14 mouse cellular contexts compared by ENCODE assay signal in the genomic region with DNA sequence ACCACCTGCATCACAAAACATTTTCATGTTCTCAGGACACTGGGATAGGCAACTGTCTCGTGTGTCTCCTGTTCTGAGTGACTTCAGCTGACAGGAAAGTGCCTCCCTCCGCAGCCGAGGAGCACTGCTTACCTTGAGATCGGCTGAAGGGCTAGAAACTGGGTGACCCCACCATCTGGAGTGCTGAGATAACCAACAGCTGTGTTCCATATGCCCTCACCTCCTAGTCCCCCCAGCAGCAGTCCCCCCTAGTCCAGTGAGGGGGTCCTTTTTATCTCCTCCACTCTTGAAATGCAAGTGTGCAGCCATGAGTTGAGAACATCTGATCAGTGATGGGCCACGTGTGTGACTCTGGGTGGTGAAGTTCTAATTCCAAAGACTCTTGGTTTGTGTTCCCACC.
"Had no signal": no experiment of that assay in that cellular context is flagged by ENCODE, and none has a peak within 500 bp of the region (broad histone marks: within the 10 kb centered on the region; RNA-seq: fewer than 3 reads in every experiment).

No protein-coding gene starts in this region.

- H3K27me3 ChIP-seq: lung, embryonic 15.5 days had no signal

- H3K4me2 ChIP-seq: lung, embryonic 15.5 days had no signal

- H3K27ac ChIP-seq: kidney, postnatal 0 days; left cerebral cortex, adult 2 months; lung, embryonic 15.5 days had no signal

- H3K4me3 ChIP-seq: left cerebral cortex, adult 2 months; lung, embryonic 15.5 days had no signal

- DNase-seq: kidney, adult 2 months; kidney, postnatal 36 days; layer of hippocampus, postnatal 36 days; lung, adult 18-20 months; lung, postnatal 10 days; lung, postnatal 36 days; midbrain, embryonic 14.5 days; thymus, adult 2 months; thymus, postnatal 14 days; thymus, postnatal 4 days had no signal

- H3K36me3 ChIP-seq: lung, embryonic 15.5 days had no signal

- H3K9ac ChIP-seq: lung, embryonic 15.5 days had no signal

- H3K9me3 ChIP-seq: lung, embryonic 15.5 days had no signal

- H3K4me1 ChIP-seq: lung, embryonic 15.5 days had no signal

- ATAC-seq: intestine, postnatal 0 days had no signal
